Mouse (Mus musculus) liver, embryonic 14.5 days (tissue): ENCODE measurements at regions not wholly inside any gene's neighbourhood (a gene's known extent, or its start where the extent isn't known, plus 50 kb on each side); places are given as distances from the start of the nearest gene placed in this dataset.

Experiments
- ATAC-seq: fragments of 200-750 bp; cut with Nextera tagmentation; 2 replicates; pipeline ENCODE4 v1.8.0; 2017; ENCODE audit warnings: moderate number of reproducible peaks, mild to moderate bottlenecking, moderate library complexity; ENCODE audit not compliant: insufficient read depth
- DNase-seq, 3 experiments: peaks; one replicate each; pipeline ENCODE4 v3.0.0-alpha.2; 2012 to 2013; ENCODE audit warnings: low read depth in 3 of 3, low spot score in 3 of 3
- H3K27ac ChIP-seq: fragments of 300-500 bp; sonication (generic); 2 replicates; pipeline ENCODE4 v1.5.1; 2014; ENCODE audit warnings: moderate library complexity, mild to moderate bottlenecking, control low read depth, inconsistent platforms
- H3K27me3 ChIP-seq: fragments of 300-500 bp; sonication (generic); 2 replicates; pipeline ENCODE4 v1.6.1; 2014; ENCODE audit warnings: mild to moderate bottlenecking, low read length, moderate library complexity; ENCODE audit not compliant: control insufficient read depth, insufficient read depth
- H3K36me3 ChIP-seq: fragments of 300-500 bp; sonication (generic); replicated peaks from 2 replicates; pipeline ENCODE4 v1.6.1; 2014; ENCODE audit warnings: low read depth; ENCODE audit not compliant: control insufficient read depth, insufficient read depth
- H3K4me1 ChIP-seq, 2 experiments: fragments of 200-500 bp in 1 of 2; fragments of 300-500 bp in 1 of 2; sonication (generic) in 1 of 2; replicated peaks; 2 replicates each; pipeline ENCODE4 v1.6.1; 2012 to 2014; ENCODE audit warnings: antibody characterized with exemption in 1 of 2, inconsistent platforms in 1 of 2, low read length in 1 of 2; ENCODE audit not compliant: control insufficient read depth in 2 of 2, insufficient read depth in 2 of 2
- H3K4me2 ChIP-seq: fragments of 300-500 bp; sonication (generic); 2 replicates; pipeline ENCODE4 v1.6.1; 2014; ENCODE audit warnings: low read depth, mild to moderate bottlenecking, control low read depth, moderate library complexity
- H3K4me3 ChIP-seq, 2 experiments: fragments of 200-500 bp in 1 of 2; fragments of 300-500 bp in 1 of 2; sonication (generic) in 1 of 2; 2 replicates each; pipeline ENCODE4 v1.5.1; 2012 to 2014; ENCODE audit warnings: low read depth in 2 of 2, low read length in 2 of 2, mild to moderate bottlenecking in 2 of 2, control low read depth in 1 of 2, inconsistent platforms in 1 of 2, moderate library complexity in 1 of 2; ENCODE audit not compliant: insufficient read depth in 1 of 2
- H3K9ac ChIP-seq: fragments of 300-500 bp; sonication (generic); replicated peaks from 2 replicates; pipeline ENCODE4 v1.6.1; 2014; ENCODE audit warnings: mild to moderate bottlenecking, control low read depth, moderate library complexity
- H3K9me3 ChIP-seq: fragments of 300-500 bp; sonication (generic); 2 replicates; pipeline ENCODE4 v1.6.1; 2016; ENCODE audit warnings: low read length, mixed read lengths; ENCODE audit not compliant: control insufficient read depth
- CTCF ChIP-seq: IDR thresholded peaks from 2 replicates; pipeline ENCODE4 v1.5.1; 2016; ENCODE audit warnings: antibody characterized with exemption, low read depth, control low read depth
- EP300 ChIP-seq: IDR thresholded peaks from 2 replicates; pipeline ENCODE4 v1.6.1; 2016; ENCODE audit warnings: antibody characterized with exemption, low read depth
- WGBS: fragments of 180-500 bp; shearing (Covaris S2); extraction: QIAGEN DNeasy Blood & Tissue Kit; methylation state at CpG from one replicate; pipeline ENCODE4 v1.1.7; 2014; ENCODE audit not compliant: insufficient replicate concordance; 5-methylcytosine and 5-hydroxymethylcytosine counted together

- H3K36me3 ChIP-seq = no peaks in the 10 kb centered on the region
- ATAC-seq = no peak
- no peaks in the 10 kb centered on the region for H3K27me3 ChIP-seq
- no peaks in the 10 kb centered on the region for H3K4me1 ChIP-seq
- WGBS = 11% methylated on average over 16 of the region's 16 CpGs
- peak in 1 of 3 experiments; percentile 1 for DNase-seq
- H3K4me2 ChIP-seq = 0 out of 2 replicates have a peak overlapping the region, but pooled peaks have one; percentile 13
- H3K4me3 ChIP-seq = no peak overlapping the region
- TF ChIP-seq EP300 (no peak), CTCF (no peak)
- no peaks in the 10 kb centered on the region for H3K9me3 ChIP-seq
- H3K9ac ChIP-seq = no peak overlapping the region
- H3K27ac ChIP-seq = no peak overlapping the region
Observed at GRCm38 (mm10) chrX:42342951-42343879, 146.3 kb upstream of the Tex13c2 start.

GRCm38 (mm10) chrX:42352610-42353254 is 136.8 kb upstream of the Tex13c2 start:
- H3K4me2 ChIP-seq = no peak overlapping the region
- no peaks in the 10 kb centered on the region for H3K36me3 ChIP-seq
- no peaks in the 10 kb centered on the region for H3K27me3 ChIP-seq
- H3K27ac ChIP-seq = no peak overlapping the region
- H3K4me3 ChIP-seq = no peak overlapping the region
- 66% methylated on average over 5 of the region's 5 CpGs for WGBS
- no peak overlapping the region for H3K9ac ChIP-seq
- DNase-seq = no peak
- no peaks in the 10 kb centered on the region for H3K4me1 ChIP-seq
- TF ChIP-seq EP300 (no peak), CTCF (no peak)
- no peaks in the 10 kb centered on the region for H3K9me3 ChIP-seq
- ATAC-seq = no peak

- ATAC-seq (no peak), DNase-seq (no peak)
- no peaks in the 10 kb centered on the region for H3K36me3 ChIP-seq
- peak overlapping the region; percentile 41 for H3K4me2 ChIP-seq
- no peak overlapping the region for H3K9ac ChIP-seq
- WGBS = 35% methylated on average over 12 of the region's 12 CpGs
- no peak for TF ChIP-seq CTCF
- TF ChIP-seq EP300 = no peak
- H3K4me1 ChIP-seq = no peaks in the 10 kb centered on the region
- no peaks in the 10 kb centered on the region for H3K9me3 ChIP-seq
- no peak overlapping the region for H3K27ac ChIP-seq
- H3K27me3 ChIP-seq = no peaks in the 10 kb centered on the region
- no peak overlapping the region for H3K4me3 ChIP-seq
Observed at GRCm38 (mm10) chrX:42359381-42360172, 129.9 kb upstream of the Tex13c2 start.

GRCm38 (mm10) chrX:42360173-42360931 is 129.1 kb upstream of the Tex13c2 start:
- no peak overlapping the region for H3K27ac ChIP-seq
- H3K4me3 ChIP-seq = 0 out of 4 replicates have a peak overlapping the region, but pooled peaks of 1 of the 2 experiments have one; percentile 24
- no peaks in the 10 kb centered on the region for H3K36me3 ChIP-seq
- H3K9me3 ChIP-seq = no peaks in the 10 kb centered on the region
- H3K9ac ChIP-seq = no peak overlapping the region
- DNase-seq (no peak), ATAC-seq (no peak)
- H3K4me2 ChIP-seq = peak overlapping the region; percentile 41
- WGBS = 10% methylated on average over 15 of the region's 15 CpGs
- H3K4me1 ChIP-seq = no peaks in the 10 kb centered on the region
- no peaks in the 10 kb centered on the region for H3K27me3 ChIP-seq
- TF ChIP-seq CTCF = peak; percentile 9; the same call in 1 of the 2 replicates
- no peak for TF ChIP-seq EP300
